Mouse (Mus musculus): Measurements from ENCODE around the gene Nptxr.

The Nptxr gene

DNA sequence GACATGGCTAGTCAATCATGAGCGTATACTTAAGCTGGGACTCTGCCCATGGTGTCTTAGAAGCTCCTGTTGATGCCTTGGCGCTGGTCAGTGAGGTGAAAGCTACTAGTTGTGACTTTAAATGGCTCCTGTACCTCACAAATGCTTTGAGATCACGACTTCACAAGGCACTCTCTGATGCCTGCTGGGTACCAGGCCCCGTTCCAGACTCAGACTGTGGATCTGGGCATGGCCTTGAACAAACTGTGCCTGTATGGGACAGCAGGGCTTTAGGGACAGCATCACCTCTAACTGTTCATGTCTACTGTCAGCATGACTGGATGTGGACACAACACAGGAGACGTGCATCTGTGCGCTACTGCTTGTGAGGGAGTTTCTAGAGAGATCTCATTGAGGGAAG, 13.7 kb downstream of the Nptxr start:
- DNase-seq (ENCODE audit: low spot score): no peak

DNA sequence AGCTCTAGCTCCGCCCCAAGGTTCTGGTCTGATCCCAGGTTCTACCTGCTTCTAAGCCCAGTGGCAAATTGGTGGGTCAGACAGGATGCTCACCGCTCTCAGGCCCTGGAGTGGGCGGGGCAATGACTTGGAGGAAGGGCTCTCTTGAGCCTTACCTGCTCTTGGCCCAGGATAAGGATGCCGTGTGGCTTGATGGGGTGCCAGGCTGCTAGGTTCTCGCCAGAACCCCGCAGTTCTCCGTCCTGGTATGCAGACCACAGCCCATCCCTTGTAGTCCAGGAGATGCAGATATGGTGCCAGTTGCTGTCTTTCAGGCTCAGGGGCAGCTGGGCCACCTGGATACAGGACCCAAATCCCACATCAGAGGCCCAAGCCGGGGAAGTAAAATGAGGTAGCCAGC, 14.5 kb downstream of the Nptxr start:
- no peak for DNase-seq (ENCODE audit: low spot score)

DNA sequence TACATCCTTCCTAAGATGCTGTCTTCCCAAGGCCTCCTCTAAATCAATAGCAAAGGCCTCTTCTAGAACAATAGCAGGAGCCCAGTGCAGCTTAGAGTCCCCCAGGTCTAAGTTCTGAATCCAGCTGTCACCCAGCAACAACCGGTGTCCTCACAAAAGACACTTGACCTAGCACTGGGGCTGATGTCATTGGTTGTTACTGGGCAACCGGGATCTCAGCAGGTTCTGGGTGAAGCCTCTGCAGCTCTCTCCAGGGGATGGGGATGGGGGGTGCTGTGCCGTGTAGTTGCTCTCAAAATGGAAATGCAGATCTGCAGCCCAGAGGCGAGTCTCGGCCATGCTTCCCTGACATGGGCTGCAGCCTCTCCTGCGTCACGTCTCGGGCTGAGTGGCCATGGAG, 16.8 kb downstream of the Nptxr start:
- no peak for DNase-seq (ENCODE audit: low spot score)

DNA sequence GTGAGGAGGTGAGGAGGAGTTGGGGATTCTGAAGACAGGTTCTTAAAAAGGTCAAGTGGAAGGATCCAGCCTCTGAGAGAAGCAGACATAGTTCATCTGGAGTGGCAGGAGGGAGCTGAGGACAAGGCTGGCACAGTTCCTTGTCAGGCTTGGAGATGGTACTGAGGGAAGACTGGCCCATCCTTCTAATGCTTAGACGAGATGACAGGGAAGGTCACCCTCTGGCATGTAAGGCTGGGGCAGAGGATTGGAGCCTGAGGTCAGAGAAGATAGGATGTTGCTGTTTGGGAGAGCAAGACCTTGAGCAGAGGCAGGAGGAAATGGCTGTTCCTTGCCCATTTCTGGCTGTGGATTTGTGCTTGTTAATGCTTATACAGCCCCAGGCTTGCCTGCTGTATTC, 19.5 kb downstream of the Nptxr start:
- no peak for DNase-seq (ENCODE audit: low spot score)

DNA sequence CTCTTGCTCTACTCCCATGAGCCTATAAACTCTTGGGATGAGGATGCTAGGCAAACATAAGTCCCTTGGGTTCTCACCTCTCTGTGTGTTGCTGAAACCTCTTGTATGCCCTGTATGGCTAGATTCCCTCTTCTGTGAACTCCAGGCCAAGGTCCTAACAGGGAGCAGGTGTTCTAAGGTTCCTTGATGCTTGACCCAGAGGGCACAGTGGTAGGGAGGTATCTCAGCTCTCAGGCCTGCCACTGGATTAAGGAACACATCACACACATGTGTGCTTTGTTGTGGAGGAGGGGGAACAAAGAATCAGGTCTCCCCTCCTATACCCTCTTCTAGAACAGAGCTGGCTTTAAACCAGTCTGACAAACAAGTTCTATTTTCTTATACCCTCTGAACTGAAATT, 26.8 kb downstream of the Nptxr start, which contains the start of gene Dnal4:
TSS of gene Dnal4 (minus strand) at position 101 of the 400 bp plus-strand sequence.
- DNase-seq (ENCODE audit: low spot score): no peak

DNA sequence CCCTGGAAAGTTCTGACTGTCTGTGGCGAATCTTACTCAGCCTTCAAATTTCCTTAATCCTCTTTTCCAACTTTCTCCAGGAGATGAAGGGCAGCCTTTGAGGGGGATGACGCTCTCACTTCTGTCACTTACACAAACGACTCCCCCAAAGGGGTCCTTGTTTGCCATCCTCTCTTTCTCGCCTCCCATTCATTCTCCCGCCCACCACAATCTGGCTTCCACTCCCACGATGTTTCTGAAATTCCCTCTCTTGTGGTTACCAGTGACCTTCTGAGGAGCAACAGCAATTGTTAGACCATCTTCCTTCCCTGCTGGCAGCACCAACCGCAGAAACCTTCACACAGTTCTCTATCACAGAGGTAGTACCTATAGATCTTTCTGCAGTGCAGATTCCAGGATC, 28.9 kb downstream of the Nptxr start:
- no peak for DNase-seq (ENCODE audit: low spot score)

DNA sequence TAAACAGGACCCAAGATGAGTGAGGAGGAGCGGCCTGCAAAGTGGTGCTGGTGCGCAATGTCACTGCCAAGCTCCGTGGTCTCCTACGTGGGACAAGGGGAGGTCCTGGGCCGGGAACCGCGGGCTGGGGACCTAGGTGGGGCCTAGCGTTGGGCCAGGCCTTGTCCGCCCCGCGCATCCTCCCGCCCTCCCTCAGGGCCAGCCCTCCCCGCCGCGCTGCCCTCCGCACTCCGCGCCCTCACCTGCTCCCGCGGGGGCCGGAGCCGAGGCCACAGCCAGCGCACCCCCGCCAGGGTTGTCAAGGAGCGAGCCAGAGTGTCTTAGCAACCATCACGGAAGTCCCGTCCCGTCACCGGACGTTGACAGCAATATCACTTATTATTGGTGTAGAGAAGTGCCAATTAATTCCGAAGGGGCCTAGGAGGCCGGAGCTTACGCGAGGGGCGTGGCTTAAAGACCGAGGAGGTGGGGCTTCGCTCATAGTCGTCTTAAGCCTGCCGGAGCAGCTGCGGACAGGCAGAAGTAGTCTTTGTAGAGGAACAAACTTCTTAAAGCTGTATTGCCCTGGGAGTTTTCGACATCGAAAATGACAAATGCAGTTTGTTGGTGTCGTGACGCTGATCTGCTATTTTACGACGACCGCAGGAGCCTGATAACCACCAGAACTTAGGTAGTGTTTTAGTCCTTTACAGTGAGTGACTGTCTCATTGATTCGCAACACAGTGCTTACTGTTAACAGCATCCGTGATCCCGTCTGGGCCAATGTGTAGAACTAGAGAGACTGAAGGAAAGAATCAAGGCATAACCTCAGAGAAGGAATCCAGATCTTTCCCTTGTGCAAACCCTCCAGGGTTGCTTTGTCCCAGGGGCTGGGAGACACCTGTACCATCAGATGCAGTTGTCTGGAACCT, 30.2 kb downstream of the Nptxr start:
- DNase-seq (ENCODE audit: low spot score): peak; percentile 76

DNA sequence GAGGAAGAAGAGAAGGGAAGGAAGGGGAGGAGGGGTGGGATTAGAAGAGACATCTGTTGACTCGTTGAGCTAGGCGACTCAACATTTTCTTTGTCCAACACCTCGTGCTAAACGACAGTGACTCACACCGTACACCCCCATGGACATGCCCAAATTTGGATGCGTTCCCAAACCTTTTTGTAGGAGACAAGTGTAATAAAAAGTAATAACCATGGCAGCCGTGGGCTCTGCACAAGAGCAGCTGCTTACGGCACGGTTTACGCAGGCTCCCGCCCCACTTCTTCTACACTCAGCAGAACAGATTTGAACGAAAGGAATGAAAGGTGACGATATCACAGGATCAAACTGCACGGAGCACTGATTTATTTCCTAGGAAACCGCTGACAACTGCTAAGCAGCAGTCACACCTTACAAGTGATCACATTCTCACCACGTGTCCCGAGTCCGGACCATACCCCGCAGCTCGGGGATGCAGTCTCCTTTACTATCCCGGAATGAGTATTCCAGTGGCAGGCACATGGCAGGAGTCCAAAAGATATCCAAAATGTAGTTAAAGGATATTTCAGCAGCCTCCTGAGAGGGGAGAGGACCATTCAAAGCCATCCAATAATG, 33.8 kb downstream of the Nptxr start:
- no peak for DNase-seq (ENCODE audit: low spot score)

DNA sequence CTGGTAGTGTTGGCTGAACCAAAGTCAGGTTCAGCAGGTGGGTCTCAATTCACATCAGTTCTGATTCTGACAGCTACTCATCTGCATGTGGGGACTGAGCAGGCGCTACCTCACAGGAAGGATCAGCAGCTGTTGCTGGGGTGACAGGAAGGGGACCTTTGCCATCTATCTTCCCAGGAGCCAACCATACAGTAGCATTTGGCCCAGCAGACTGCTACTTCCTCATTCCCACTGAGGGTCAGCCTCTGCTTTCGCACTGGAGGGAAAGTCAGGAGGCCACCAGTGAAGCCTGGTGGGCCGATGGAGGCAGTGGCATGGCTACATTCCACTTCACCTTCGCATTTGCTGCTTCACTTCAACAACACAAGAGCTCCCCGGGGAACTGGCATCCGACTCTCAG, 36.3 kb downstream of the Nptxr start:
- DNase-seq (ENCODE audit: low spot score): no peak

DNA sequence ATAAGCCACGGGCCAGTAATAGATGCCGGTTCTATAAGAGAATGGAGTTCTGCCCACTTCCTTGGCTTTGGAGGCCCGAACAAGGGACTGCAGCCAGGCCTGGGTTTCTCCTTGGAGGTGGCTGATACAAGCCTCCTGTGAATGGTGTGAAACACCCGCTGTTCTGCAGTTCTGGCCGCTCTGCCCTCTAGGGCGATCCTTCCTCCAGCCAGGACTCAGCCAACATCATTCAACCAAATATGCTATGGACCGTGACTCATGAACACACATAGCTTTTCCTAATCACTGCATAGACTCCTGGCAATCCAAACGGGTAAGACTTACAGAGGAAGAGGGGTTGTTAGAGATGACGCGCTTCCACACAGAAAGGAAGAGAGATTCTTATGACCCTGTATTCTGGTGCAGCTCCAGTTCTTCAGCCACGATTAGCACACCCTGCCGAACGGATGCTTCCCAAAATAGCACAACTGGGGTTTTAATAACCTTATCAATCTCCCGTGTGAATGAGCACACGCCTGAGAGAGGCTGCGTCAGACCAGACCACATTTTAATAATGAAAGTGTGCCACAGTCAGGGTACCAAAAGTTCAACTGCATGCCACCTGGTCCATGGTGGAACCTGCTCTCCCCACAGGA, 37.1 kb downstream of the Nptxr start:
- DNase-seq (ENCODE audit: low spot score): no peak

DNA sequence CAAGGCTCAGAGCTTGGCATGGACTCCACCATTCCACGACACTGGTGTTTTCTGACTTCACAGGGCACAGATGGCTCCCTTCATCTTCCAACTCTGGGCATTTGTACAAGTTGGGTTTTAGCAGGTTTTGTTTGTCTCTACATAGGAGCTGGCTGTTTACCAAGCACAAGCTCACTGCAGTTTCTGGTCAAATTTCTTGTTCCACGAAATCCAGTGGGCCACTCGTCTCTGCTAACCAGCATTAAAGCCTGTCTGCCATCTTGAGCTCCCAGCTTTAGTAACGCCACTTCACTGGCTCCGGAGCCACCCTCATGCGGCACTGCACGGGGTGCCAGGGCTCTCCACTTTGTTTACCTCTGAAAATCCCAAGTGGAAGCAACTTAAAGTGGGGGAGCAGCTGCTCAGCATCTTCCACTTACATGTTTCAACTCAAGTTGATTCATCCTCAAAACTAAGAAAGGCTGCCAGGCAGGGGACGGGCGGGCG, 37.9 kb downstream of the Nptxr start:
- no peak for DNase-seq (ENCODE audit: low spot score)

DNA sequence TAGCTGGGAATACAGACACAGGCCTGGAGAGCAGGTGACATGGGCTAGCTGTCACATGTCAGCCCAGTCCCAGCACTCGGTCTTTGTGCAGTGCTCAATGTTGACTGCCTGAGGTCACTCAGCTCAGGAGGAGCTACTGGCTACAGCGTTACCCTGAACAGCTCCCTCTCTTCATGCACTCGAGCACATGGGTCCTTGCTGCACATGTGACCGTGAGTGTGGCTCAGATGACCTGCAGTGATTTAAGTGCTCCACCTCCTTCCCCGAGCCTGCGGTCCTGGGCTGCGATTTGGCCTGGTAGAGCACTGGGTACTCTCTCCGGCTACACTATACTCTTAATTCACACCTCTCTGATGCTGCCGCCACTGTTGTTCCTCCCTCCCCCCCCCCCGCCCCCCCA, 38.4 kb downstream of the Nptxr start:
- DNase-seq (ENCODE audit: low spot score): no peak

DNA sequence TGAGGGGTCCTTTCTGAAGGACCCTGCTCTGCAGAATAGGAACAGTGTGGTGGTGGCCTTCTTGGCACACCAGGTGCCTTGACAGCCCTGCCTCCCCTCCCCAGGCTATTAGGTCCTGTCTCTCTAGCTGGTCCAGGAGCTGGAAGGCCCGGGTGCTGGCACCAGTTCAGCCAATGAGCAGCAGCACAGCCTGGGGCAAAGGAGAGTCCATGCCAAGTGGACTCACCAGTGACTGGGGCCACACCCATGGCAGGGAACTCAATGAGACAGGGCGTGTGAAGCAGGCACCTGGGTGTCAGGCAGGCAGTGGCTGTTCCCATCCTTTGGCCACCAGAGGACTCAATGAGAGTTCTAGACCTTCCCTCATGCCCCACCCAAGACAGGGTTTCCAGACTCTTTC, 39.2 kb downstream of the Nptxr start:
- DNase-seq (ENCODE audit: low spot score): no peak

DNA sequence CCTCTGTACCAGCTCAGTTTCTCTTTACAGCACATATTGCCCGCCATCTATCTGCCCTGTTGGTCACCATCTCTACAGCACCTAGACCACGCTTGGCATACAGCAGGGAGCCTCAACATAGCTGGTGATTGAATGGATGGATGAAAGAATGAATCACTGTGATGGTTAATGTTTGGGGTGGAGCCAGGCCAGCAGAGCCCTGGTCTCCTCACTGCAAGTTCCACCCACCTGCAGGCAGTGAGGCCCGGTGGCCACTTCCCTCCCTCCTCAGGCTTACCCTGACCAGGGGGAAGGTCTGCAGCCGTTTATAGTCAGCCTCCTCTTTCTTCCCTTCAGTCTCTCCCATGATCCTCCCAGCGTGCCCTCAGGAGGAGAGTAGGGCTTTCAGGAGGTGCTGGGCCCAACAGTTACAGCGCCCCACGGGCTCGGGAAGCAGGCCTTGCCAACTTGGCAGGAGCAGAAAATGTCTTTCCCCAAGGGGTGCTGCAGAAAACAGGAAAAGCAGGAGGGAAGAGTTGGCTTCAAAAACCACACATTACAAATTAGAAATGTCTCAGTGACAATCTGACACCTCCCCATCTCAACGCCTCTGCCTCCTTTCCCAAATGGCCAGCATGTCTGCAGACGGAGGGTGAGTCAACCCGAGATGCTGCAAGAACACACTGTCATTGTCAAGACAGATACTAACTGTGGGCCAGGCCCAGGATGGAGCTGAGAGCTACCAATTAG, 39.9 kb downstream of the Nptxr start:
- no peak for DNase-seq (ENCODE audit: low spot score)

DNA sequence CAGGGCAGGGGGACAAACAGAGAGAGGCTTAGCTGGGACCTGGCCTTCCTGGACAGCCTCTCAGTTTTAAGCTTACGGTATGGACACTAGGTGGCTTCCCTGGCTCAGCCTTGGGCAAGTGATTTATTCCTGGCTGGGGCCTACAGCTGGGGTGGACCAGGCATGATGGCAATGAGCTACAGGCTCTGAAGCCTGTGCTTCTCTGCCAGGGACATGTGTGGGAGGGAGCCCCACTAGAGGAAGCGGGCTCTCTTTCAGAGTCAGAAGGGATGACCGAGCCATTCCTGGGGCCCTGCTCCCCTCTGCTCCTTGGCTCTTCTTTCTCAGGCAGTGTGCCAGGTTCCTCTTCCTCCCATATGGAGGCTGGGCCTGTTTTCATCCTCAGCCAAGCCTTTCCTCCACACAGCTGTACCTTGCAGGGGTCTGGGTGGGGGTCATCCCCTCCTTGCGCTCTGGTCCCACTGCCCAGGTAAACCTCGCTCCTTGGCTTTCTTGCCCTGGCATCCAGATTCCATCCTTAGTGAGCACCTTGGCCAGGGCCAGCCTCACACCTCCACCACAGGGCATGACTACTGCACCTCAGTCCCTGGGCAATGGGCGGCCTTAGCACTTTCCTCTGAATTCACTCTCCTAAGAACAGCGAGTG, 40.8 kb downstream of the Nptxr start:
- DNase-seq (ENCODE audit: low spot score): peak; percentile 21

DNA sequence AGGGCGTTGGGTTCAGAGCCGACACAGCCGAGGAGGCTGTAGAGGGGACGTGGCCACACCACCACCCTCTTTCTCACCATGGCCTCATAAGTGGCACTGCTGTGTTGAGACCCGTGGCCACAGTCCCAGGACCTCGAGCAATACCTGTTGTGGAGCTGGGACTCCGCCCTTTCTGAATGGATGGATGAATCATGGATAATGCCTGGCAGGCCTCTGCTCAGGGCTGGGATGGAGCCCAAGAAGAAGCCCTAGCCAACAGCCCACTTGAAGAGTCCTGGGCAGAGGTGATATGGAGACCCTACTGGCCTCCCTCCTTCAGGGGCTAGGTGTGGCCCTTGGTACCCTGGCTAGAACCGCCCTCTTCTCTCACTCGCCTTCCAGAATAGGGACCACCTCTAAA, 41.6 kb downstream of the Nptxr start:
- DNase-seq (ENCODE audit: low spot score): no peak

DNA sequence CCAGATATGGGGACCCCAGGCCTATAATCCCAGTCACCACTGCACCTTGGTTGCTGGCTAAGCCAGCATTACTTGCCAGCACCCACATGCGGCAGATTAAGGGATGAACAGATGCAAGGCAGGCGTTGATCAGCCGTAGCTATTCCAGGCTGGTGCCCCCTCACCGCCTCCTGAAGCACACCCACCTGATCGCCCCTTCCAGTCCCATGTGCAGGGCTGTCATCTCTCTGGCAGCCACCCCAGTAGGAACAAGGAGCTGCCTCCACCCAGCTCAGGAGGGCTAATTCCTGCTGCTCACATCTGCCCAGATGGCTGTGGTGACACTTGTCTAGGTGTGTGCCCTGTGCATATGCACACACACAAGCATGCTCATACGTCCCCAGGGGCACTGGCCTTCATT, 43.6 kb downstream of the Nptxr start:
- DNase-seq (ENCODE audit: low spot score): no peak

DNA sequence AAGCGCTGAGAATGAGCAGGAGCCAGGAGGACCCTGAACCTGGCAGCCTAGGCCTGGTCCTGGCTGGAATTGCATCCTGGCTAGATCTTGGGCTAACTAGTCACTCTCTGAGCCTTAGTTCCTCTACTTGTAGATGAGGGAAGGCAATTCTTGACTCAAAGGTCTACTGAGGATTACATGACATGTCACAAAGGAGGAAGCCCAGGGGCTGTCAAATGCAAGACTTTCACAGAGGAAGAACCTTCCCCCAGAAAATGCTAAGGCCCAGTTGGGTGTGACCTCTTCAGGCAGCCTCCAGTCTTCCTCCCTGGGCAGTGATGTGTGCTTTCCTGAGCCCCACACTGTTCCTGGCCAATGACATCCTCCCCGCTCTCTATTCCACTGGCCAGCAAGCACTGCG, 47.4 kb downstream of the Nptxr start:
- DNase-seq (ENCODE audit: low spot score): no peak

DNA sequence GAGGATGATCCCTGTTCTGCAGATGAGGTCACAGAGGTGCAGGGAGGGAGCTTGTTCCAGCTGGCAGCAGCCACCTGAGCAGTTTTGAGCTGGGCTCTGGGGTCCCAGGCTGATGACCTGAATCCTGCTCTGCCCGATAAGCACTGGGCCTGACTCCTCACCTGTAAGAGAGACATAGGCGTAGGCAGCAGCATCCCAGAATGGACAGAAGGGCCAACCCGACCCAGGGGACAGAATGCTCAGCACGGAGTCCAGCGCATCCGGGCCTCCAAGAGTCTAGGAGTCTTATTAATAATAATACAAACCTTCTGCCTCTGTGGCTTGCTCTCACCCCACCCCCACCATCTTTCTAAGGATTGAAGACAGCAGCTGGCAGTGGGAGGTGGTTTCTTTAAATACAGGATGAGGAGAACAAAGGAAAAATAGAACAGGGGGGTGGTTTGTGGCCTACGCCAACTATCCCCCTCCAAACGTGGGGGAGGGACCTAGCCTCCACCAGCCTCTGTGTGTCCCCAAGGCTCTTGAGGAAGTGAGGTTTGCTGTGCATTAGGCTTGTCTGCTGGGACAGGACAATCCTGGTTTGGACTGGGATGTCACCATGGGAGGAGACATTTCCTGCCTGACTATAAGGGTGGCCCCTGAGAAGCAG, 48.5 kb downstream of the Nptxr start:
- no peak for DNase-seq (ENCODE audit: low spot score)

DNA sequence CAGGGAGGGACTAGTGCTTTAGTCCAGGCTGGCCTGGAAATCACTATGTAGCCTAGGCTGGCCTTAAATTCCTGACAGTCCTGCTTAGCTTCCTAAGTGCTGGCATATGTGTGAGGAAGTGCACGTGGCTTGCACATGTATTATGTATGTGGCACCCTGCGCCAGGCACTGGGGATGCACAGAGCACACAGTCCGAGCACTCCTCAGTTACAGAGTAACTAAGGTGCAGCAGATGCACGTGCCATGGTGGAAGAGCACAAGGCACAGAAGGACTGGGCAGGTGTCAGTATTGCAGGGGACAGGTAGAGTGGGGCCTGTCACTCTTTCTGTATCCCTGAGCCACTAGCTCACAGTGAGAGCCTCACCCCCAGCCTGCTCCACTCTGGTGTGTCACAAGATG, 49.4 kb downstream of the Nptxr start:
- DNase-seq (ENCODE audit: low spot score): no peak

DNA sequence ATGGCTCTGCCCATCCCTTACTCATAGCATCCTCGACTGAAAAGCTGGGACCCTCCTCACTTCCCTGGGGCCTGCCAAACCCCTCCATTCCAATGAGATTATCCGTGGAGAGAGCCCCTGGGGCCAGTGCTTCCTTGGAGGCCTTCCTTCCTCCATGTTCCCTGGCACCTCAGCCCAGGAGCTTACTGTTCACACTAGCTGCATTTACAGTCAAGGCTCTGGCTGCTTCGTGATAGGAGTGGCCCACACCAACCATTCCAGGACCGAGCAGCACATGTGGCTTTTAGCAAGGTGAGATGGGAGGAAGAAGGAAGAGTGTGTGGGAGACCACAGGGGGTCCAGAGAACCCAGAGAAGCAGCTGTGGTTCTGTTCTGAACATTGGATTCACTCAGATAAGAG, 50.7 kb downstream of the Nptxr start:
- DNase-seq (ENCODE audit: low spot score): no peak

DNA sequence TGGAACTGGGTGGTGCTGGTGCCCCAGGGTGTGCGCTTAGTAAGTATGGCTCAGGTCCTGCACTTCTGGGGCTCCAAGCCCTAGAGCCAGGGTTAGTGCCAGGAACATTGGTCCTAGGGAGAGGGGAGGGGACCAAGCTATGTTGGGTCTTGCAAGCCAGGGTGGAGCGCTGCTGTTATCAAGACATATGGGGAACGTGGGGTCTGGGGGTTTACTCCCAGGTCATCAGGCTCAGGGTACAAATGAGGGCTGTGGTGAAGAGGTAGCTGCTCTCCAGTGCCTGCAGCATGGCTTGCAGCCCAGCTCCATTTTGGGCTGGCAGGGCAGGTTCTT, 51.2 kb downstream of the Nptxr start:
- no peak for DNase-seq (ENCODE audit: low spot score)
